Mouse (Mus musculus): ENCODE results near the gene Rorc.

Rorc gene

DNA sequence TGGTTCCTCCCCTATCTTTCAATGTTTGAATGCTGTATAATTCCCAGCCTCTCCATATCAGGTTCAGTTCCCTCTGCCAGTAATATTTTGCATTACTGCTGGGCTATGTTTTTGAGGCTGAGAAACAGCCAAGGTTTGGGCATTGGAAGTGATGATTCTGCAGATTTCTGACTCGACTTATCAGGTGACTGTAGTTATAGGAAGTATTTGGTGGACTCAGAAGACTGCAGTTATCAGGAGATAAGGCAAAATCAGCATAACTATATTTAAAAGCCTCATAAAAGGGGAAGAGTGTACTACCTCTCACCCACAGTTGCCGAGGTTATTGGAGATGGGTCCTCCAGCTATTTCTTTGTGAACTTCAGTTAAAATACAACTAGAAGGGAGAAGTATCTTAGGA lies 58.4 kb downstream of the Rorc start:
- no peak for DNase-seq (ENCODE audit: extremely low spot score)

DNA sequence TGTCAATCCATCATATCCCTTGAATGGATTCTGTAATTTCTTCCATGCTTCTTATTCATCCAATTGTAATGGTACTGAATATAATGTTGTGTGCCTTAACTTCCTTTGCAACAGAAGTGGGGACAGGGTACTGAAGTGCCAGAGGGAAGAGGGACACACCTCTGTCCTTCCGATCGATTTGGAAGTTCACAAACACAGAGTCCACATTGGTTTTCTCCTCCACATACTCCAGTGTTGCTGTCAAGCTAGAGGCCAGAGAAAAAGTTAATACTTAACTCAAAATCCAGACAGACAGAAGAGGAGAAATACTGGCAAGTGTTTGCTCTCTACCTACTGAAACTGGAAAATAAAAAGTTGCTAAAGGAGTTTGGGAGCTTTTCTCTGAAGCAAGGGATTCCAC lies 61.7 kb downstream of the Rorc start:
- no peak for DNase-seq (ENCODE audit: extremely low spot score)

DNA sequence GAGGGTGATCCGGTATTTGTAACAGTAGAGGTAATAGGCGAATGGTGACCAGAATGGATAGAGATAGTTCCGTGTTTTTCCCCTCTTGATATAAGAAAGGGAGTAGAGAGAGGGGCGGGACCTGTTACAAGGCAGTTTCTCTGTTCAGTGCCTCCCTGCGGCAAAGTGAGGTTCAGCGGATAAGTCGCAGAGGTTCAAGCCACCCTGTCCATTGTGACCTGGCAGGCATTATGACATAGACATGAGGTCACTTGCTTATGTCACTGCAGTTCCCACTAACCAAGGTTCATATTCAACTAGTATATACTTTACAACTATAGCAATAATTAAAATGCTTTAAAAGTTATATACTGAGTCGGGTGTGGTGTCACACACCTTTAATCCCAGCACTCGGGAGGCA lies 63.8 kb downstream of the Rorc start:
- DNase-seq (ENCODE audit: extremely low spot score): no peak

DNA sequence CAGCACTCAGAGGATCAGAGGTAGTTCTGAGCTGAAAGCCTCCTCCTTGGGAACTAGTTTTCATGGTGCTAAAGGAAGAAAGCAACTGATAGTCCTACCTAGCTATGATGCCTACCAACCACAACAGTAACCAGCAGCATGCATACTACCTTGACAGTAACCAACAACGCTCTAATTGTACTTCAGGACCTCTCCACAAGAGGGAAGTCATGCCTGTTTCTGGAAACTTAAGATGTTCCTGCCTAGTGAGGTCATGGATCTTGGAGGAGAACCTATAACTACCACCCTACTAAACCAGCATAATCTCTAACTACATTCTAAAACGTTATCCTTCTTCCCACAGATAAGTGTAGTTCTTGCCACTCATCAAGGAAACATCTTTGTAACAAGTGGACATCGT lies 68.6 kb downstream of the Rorc start:
- no peak for DNase-seq (ENCODE audit: extremely low spot score)

DNA sequence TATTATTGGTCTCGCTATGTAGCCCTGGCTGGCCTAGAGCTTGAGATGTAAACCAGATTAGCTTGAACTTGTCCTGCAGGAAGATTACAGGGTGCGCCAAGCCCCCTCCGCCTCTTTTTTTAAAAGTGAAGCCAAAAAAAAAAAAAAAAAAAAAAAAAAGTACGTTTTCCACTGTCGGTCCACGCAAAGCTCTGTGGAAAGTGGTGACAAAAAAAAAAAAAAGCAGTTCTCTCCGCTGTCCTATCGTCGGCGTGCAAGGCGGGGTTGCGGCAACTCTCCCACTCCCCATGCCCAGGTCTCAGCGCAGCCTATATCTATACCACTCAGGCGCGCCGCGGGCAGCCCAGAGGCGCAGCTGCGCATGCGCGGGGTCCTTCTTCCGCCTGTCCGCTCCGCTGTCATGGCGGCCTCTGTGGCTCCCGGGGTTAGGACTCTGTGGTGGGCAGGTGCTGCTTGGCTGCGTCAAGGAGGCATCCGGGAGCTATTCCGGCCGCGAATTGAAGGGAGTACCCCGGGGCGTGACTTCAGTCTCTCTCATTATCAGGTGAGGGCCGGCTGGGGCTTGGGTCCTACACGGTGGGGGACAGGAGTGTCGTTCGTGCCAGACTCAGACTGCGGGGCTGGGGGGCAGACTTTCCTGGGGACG lies 70.5 kb downstream of the Rorc start, which contains the start of gene Mrpl9:
Gene Mrpl9 (plus strand): TSS at position 368 of the 646 bp plus-strand sequence.
- peak; percentile 96 for DNase-seq (ENCODE audit: extremely low spot score)

DNA sequence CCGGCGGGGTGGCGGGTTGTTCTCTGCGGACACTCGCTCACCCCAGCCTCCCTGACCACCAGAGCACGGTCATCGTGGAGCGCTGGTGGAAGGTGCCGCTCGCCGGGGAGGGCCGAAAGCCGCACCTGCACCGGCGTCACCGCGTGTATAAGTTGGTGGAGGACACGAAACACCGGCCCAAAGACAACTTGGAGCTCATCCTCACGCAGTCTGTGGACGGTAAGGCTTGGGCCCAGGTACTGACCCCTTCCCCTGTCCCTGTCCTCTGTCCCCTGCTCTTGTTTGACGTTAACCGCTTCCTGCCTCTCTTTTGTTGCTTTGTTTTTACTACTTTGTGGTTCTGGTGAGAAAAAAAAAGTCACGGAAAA lies 71.0 kb downstream of the Rorc start, which contains the start of gene Oaz3:
Gene Oaz3 (minus strand): TSS at position 319 of the 368 bp plus-strand sequence.
- DNase-seq (ENCODE audit: extremely low spot score): no peak
